Mouse (Mus musculus) heart, embryonic 10.5 days (tissue): ENCODE measurements around the gene Sfta2. TPM values are rescaled to one million over a fixed set of nuclear protein-coding genes. Genes with fewer than 3 reads are reported as not detected.

Experiments used
- DNase-seq: peaks from one replicate; pipeline ENCODE4 v3.0.0-alpha.2; 2017; ENCODE audit warnings: low spot score
- H3K27ac ChIP-seq: fragments of 300-500 bp; sonication (generic); 2 replicates; pipeline ENCODE4 v1.5.1; 2016; ENCODE audit warnings: mild to moderate bottlenecking
- H3K27me3 ChIP-seq: fragments of 300-500 bp; sonication (generic); 2 replicates; pipeline ENCODE4 v1.6.1; 2016; ENCODE audit warnings: mild to moderate bottlenecking; ENCODE audit not compliant: poor library complexity, insufficient read depth, severe bottlenecking
- H3K36me3 ChIP-seq: fragments of 300-500 bp; sonication (generic); 2 replicates; pipeline ENCODE4 v1.6.1; 2016; ENCODE audit warnings: mild to moderate bottlenecking, moderate library complexity
- H3K4me1 ChIP-seq: fragments of 300-500 bp; sonication (generic); 2 replicates; pipeline ENCODE4 v1.6.1; 2016; ENCODE audit warnings: mild to moderate bottlenecking
- H3K4me3 ChIP-seq: fragments of 300-500 bp; sonication (generic); 2 replicates; pipeline ENCODE4 v1.5.1; 2016; ENCODE audit warnings: mild to moderate bottlenecking, moderate library complexity
- H3K9me3 ChIP-seq: fragments of 300-500 bp; sonication (generic); 2 replicates; pipeline ENCODE4 v1.6.1; 2016; ENCODE audit warnings: mild to moderate bottlenecking, moderate library complexity
- WGBS: fragments of 180-500 bp; shearing (Covaris S2); methylation state at CpG from one replicate; pipeline ENCODE4 v1.1.7; 2016; 5-methylcytosine and 5-hydroxymethylcytosine counted together
- polyA plus RNA-seq: library from polyadenylated mRNA; unstranded; fragments of >200 nt; fragmentation: Nextera tagmentation; extraction: Ambion mirVana; gene quantifications from 2 replicates; pipeline ENCODE4 v1.2.1, GENCODE M21; 2016

Gene Sfta2
- polyA plus RNA-seq, 1 experiment from 2014 or later, result not detected

- 93% methylated on average over 7 of the region's 7 CpGs for WGBS
- Histone ChIP-seq H3K4me1 (peaks cover 19% of the 10 kb centered on the region), H3K4me3 (no peak overlapping the region), H3K27ac (no peak overlapping the region), H3K27me3 (peaks cover 65% of the 10 kb centered on the region), H3K9me3 (no peaks in the 10 kb centered on the region), H3K36me3 (no peaks in the 10 kb centered on the region)
- no peak for DNase-seq
These were observed 29.9 kb upstream of the Sfta2 start for GRCm38 (mm10) chr17:35571477-35571876.

- H3K4me1 ChIP-seq, result no peaks in the 10 kb centered on the region
- H3K9me3 ChIP-seq, result no peaks in the 10 kb centered on the region
- 17% methylated on average over 6 of the region's 6 CpGs for WGBS
- H3K27me3 ChIP-seq, result peaks cover 34% of the 10 kb centered on the region
- DNase-seq, result peak; percentile 84
- no peak overlapping the region for H3K4me3 ChIP-seq
- no peaks in the 10 kb centered on the region for H3K36me3 ChIP-seq
- no peak overlapping the region for H3K27ac ChIP-seq
These were observed 23.1 kb upstream of the Sfta2 start for GRCm38 (mm10) chr17:35578211-35578610.

GRCm38 (mm10) chr17:35582900-35583299 lies 18.4 kb upstream of the Sfta2 start:
- no peak overlapping the region for H3K27ac ChIP-seq
- 83% methylated on average over 1 of the region's 1 CpGs for WGBS
- no peaks in the 10 kb centered on the region for H3K9me3 ChIP-seq
- H3K27me3 ChIP-seq, result peaks cover 7% of the 10 kb centered on the region; the same call in 1 of the 2 replicates
- H3K4me1 ChIP-seq, result peaks cover 4% of the 10 kb centered on the region; the same call in 1 of the 2 replicates
- no peaks in the 10 kb centered on the region for H3K36me3 ChIP-seq
- H3K4me3 ChIP-seq, result no peak overlapping the region
- DNase-seq, result no peak

- H3K4me3 ChIP-seq, result 0 out of 2 replicates have a peak overlapping the region, but pooled peaks have one; percentile 31
These were observed 16.9 kb upstream of the Sfta2 start for GRCm38 (mm10) chr17:35584330-35584937.

GRCm38 (mm10) chr17:35587291-35587690 lies 14.1 kb upstream of the Sfta2 start:
- Histone ChIP-seq H3K9me3 (no peaks in the 10 kb centered on the region), H3K27ac (no peak overlapping the region), H3K4me1 (peaks cover 4% of the 10 kb centered on the region; the same call in 1 of the 2 replicates), H3K36me3 (no peaks in the 10 kb centered on the region), H3K4me3 (no peak overlapping the region), H3K27me3 (peaks cover 5% of the 10 kb centered on the region; the same call in 1 of the 2 replicates)
- WGBS, result 69% methylated on average over 1 of the region's 1 CpGs
- no peak for DNase-seq

More at GRCm38 (mm10) chr17:35584330-35584937, 16.9 kb upstream of the Sfta2 start:
- peaks cover 4% of the 10 kb centered on the region; the same call in 1 of the 2 replicates for H3K4me1 ChIP-seq
- no peaks in the 10 kb centered on the region for H3K36me3 ChIP-seq
- H3K27ac ChIP-seq, result no peak overlapping the region
- no peaks in the 10 kb centered on the region for H3K9me3 ChIP-seq
- WGBS, result 18% methylated on average over 16 of the region's 16 CpGs
- no peak for DNase-seq
- H3K27me3 ChIP-seq, result peaks cover 5% of the 10 kb centered on the region; the same call in 1 of the 2 replicates

GRCm38 (mm10) chr17:35588387-35588786 lies 13.0 kb upstream of the Sfta2 start:
- H3K36me3 ChIP-seq, result no peaks in the 10 kb centered on the region
- no peaks in the 10 kb centered on the region for H3K9me3 ChIP-seq
- no peak overlapping the region for H3K4me3 ChIP-seq
- 30% methylated on average over 4 of the region's 4 CpGs for WGBS
- peaks cover 5% of the 10 kb centered on the region; the same call in 1 of the 2 replicates for H3K27me3 ChIP-seq
- H3K27ac ChIP-seq, result no peak overlapping the region
- peaks cover 4% of the 10 kb centered on the region; the same call in 1 of the 2 replicates for H3K4me1 ChIP-seq
- no peak for DNase-seq

GRCm38 (mm10) chr17:35590410-35591218 lies 10.7 kb upstream of the Sfta2 start:
- Histone ChIP-seq H3K9me3 (no peaks in the 10 kb centered on the region), H3K4me1 (no peaks in the 10 kb centered on the region), H3K27ac (no peak overlapping the region), H3K27me3 (peaks cover 1% of the 10 kb centered on the region; the same call in 1 of the 2 replicates), H3K4me3 (no peak overlapping the region), H3K36me3 (no peaks in the 10 kb centered on the region)
- peak; percentile 86 for DNase-seq
- WGBS, result 54% methylated on average over 21 of the region's 21 CpGs

- Histone ChIP-seq H3K27me3 (no peaks in the 10 kb centered on the region), H3K4me1 (no peaks in the 10 kb centered on the region), H3K4me3 (no peak overlapping the region), H3K27ac (no peak overlapping the region), H3K36me3 (no peaks in the 10 kb centered on the region), H3K9me3 (no peaks in the 10 kb centered on the region)
- WGBS, result 90% methylated on average over 7 of the region's 7 CpGs
- no peak for DNase-seq
These were observed 10.2 kb upstream of the Sfta2 start for GRCm38 (mm10) chr17:35591219-35591578.

- WGBS, result 87% methylated on average over 15 of the region's 15 CpGs
- no peaks in the 10 kb centered on the region for H3K27me3 ChIP-seq
- no peaks in the 10 kb centered on the region for H3K9me3 ChIP-seq
- no peak overlapping the region for H3K4me3 ChIP-seq
- no peaks in the 10 kb centered on the region for H3K36me3 ChIP-seq
- DNase-seq, result no peak
- H3K4me1 ChIP-seq, result no peaks in the 10 kb centered on the region
- H3K27ac ChIP-seq, result no peak overlapping the region
These were observed 9.6 kb upstream of the Sfta2 start for GRCm38 (mm10) chr17:35591731-35592130.

GRCm38 (mm10) chr17:35592131-35592530 lies 9.2 kb upstream of the Sfta2 start:
- no peak for DNase-seq
- 78% methylated on average over 9 of the region's 9 CpGs for WGBS

GRCm38 (mm10) chr17:35593786-35594185 lies 7.6 kb upstream of the Sfta2 start:
- Histone ChIP-seq H3K36me3 (no peaks in the 10 kb centered on the region), H3K4me1 (no peaks in the 10 kb centered on the region), H3K9me3 (no peaks in the 10 kb centered on the region), H3K27ac (no peak overlapping the region), H3K4me3 (no peak overlapping the region), H3K27me3 (no peaks in the 10 kb centered on the region)
- 35% methylated on average over 4 of the region's 4 CpGs for WGBS
- no peak for DNase-seq

More at GRCm38 (mm10) chr17:35592131-35592530, 9.2 kb upstream of the Sfta2 start:
- Histone ChIP-seq H3K4me3 (no peak overlapping the region), H3K36me3 (no peaks in the 10 kb centered on the region), H3K27me3 (no peaks in the 10 kb centered on the region), H3K27ac (no peak overlapping the region), H3K4me1 (no peaks in the 10 kb centered on the region), H3K9me3 (no peaks in the 10 kb centered on the region)

GRCm38 (mm10) chr17:35594456-35594855 lies 6.9 kb upstream of the Sfta2 start:
- DNase-seq, result no peak
- H3K36me3 ChIP-seq, result no peaks in the 10 kb centered on the region
- 80% methylated on average over 7 of the region's 7 CpGs for WGBS
- H3K4me1 ChIP-seq, result no peaks in the 10 kb centered on the region
- H3K4me3 ChIP-seq, result no peak overlapping the region
- no peaks in the 10 kb centered on the region for H3K9me3 ChIP-seq
- H3K27ac ChIP-seq, result no peak overlapping the region
- H3K27me3 ChIP-seq, result no peaks in the 10 kb centered on the region

- Histone ChIP-seq H3K27ac (no peak overlapping the region), H3K9me3 (no peaks in the 10 kb centered on the region), H3K27me3 (0 out of 2 replicates have a peak, but pooled peaks cover 2% of the 10 kb centered on the region), H3K36me3 (no peaks in the 10 kb centered on the region), H3K4me3 (no peak overlapping the region), H3K4me1 (no peaks in the 10 kb centered on the region)
- DNase-seq, result no peak
- 84% methylated on average over 3 of the region's 3 CpGs for WGBS
These were observed 4.0 kb upstream of the Sfta2 start for GRCm38 (mm10) chr17:35597399-35597798.
